Mouse (Mus musculus): ENCODE measurements around the gene Grm4. TPM values are rescaled to one million over a fixed set of nuclear protein-coding genes. Genes with fewer than 3 reads are reported as not detected.

Grm4 gene
- polyA plus RNA-seq, 1 experiment from 2014 or later = 0.29 TPM

DNA sequence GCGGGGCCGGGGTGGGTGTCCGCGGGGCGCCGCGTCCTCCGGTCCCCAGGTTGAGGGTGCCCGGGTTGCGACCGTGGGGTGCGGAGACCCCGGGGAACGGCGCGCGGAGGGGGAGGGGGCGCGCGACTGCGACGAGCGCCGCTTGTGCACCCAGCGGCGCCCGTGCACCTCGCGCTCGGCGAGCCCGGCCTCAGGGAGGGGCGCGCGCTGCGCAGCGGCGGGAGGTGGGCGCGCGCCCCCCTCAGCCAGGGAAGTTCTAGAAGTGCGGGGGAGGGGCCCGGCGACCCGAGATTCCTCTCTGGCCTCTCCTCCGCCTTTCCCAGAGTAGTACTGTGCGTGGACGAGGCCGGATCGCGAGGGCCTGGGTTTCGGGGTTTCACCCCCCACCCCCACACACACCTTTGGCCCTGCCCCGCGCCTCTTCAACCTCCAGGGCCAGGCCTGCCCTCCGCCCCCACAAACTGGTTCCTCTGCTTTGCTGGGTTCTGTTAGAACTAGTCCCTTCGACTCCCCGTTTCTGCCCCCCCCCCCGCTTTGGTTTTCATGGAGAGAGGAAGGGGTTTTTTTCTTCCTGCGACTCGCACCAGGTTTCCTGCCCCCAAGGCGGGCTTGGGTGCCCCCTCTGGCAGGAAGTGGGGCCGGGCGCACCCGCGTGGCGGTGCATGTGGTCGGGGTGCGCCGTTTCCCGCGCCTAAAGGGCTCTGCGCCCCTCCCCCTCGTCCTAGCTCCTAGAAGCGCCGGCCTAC, 36.2 kb upstream of the Grm4 start:
- Histone ChIP-seq H3K36me3 (no peaks in the 10 kb centered on the region), H3K27ac (peak overlapping the region; percentile 95), H3K4me3 (replicated peaks) (peak overlapping the region; percentile 89), H3K9ac (peak overlapping the region; percentile 84), H3K27me3 (replicated peaks) (no peaks in the 10 kb centered on the region), H3K9me3 (no peaks in the 10 kb centered on the region), H3K4me2 (replicated peaks) (peak overlapping the region; percentile 83), H3K4me1 (replicated peaks) (peaks cover 31% of the 10 kb centered on the region)
- peak; percentile 13 for ATAC-seq
- WGBS = under 1% methylated on average over 75 of the region's 75 CpGs

- Histone ChIP-seq H3K27ac (peak within 1 kb of the TSS; percentile 95), H3K4me1 (replicated peaks) (peaks cover 25% of the 10 kb centered on the region; the same call in 1 of the 2 replicates), H3K9me3 (no peaks in the 10 kb centered on the region), H3K9ac (peak within 1 kb of the TSS; percentile 84), H3K4me3 (replicated peaks) (peak within 1 kb of the TSS; percentile 89), H3K4me2 (replicated peaks) (peak within 1 kb of the TSS; percentile 83), H3K36me3 (no peaks in the 10 kb centered on the region), H3K27me3 (replicated peaks) (no peaks in the 10 kb centered on the region)
- ATAC-seq = peak; percentile 76
- WGBS = under 1% methylated on average over 79 of the region's 79 CpGs
Measured at GRCm38 (mm10) chr17:27556315-27557011, 35.3 kb upstream of the Grm4 start, which contains the start of gene Hmga1. TSS of gene Hmga1 (plus strand) at chr17:27556497.

- WGBS = under 1% methylated on average over 55 of the region's 55 CpGs
- peaks cover 20% of the 10 kb centered on the region; the same call in 1 of the 2 replicates for H3K4me1 ChIP-seq (replicated peaks)
- ATAC-seq = peak; percentile 62
Measured at GRCm38 (mm10) chr17:27555512-27556172, 34.4 kb upstream of the Grm4 start.

GRCm38 (mm10) chr17:27555075-27555511, 33.9 kb upstream of the Grm4 start:
- Histone ChIP-seq H3K4me2 (replicated peaks) (peak overlapping the region; percentile 83), H3K9ac (peak overlapping the region; percentile 84), H3K27ac (peak overlapping the region; percentile 95), H3K27me3 (replicated peaks) (no peaks in the 10 kb centered on the region), H3K4me3 (replicated peaks) (peak overlapping the region; percentile 89), H3K36me3 (no peaks in the 10 kb centered on the region), H3K9me3 (no peaks in the 10 kb centered on the region), H3K4me1 (replicated peaks) (peaks cover 20% of the 10 kb centered on the region; the same call in 1 of the 2 replicates)
- 2% methylated on average over 36 of the region's 39 CpGs for WGBS
- peak; percentile 66 for ATAC-seq

More at GRCm38 (mm10) chr17:27555512-27556172, 34.4 kb upstream of the Grm4 start:
- H3K4me2 ChIP-seq (replicated peaks) = peak overlapping the region; percentile 83
- H3K9ac ChIP-seq = peak overlapping the region; percentile 84
- peak overlapping the region; percentile 95 for H3K27ac ChIP-seq
- H3K36me3 ChIP-seq = no peaks in the 10 kb centered on the region
- no peaks in the 10 kb centered on the region for H3K9me3 ChIP-seq
- no peaks in the 10 kb centered on the region for H3K27me3 ChIP-seq (replicated peaks)
- peak overlapping the region; percentile 89 for H3K4me3 ChIP-seq (replicated peaks)

DNA sequence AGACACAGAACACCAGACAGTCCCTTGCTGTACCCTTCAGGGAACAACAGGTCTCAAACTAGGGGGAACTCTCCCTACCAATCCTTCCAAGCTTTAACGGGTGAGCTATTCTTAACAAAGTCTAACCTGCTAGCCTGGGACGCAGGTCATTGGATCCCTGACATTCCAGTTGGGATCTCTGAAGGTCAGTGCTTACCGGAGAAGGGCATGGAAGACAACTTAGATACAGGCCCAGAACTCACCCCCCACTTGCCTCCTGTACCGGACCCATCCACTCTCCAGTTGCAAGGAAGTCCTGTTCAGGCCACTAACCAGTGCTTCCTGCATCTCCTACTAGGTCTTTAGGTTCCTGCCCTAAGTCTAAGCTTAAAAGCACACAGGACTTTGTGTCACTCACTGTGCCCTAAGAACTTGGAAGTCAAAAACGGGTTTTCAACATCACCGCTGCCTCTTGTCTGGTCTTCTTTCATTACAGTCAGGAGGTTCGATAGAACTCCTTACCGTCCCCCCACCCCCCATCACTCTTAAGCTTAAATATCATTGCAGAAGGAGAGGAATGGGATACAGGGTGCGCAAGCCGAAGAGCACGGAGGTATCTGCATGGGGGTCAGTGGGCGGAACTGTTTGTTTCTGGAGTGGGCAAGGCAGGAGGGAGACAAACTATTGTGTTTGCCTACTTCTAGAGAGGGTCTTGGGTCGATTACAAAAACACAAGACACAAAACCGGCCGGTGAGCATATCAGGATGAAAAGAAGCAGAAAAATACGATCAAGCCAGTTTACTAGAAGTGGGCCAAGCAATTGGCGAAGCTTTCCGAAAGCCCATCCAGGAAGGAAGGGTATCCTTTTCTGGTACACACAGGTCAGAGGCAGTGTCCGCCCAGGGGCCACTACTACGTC, 33.1 kb upstream of the Grm4 start:
- H3K36me3 ChIP-seq = no peaks in the 10 kb centered on the region
- no peaks in the 10 kb centered on the region for H3K27me3 ChIP-seq (replicated peaks)
- no peaks in the 10 kb centered on the region for H3K9me3 ChIP-seq
- peak overlapping the region; percentile 89 for H3K4me3 ChIP-seq (replicated peaks)
- peak overlapping the region; percentile 84 for H3K9ac ChIP-seq
- H3K4me2 ChIP-seq (replicated peaks) = peak overlapping the region; percentile 83
- WGBS = 52% methylated on average over 20 of the region's 20 CpGs
- peak overlapping the region; percentile 95 for H3K27ac ChIP-seq
- ATAC-seq = no peak
- H3K4me1 ChIP-seq (replicated peaks) = peaks cover 17% of the 10 kb centered on the region; the same call in 1 of the 2 replicates

DNA sequence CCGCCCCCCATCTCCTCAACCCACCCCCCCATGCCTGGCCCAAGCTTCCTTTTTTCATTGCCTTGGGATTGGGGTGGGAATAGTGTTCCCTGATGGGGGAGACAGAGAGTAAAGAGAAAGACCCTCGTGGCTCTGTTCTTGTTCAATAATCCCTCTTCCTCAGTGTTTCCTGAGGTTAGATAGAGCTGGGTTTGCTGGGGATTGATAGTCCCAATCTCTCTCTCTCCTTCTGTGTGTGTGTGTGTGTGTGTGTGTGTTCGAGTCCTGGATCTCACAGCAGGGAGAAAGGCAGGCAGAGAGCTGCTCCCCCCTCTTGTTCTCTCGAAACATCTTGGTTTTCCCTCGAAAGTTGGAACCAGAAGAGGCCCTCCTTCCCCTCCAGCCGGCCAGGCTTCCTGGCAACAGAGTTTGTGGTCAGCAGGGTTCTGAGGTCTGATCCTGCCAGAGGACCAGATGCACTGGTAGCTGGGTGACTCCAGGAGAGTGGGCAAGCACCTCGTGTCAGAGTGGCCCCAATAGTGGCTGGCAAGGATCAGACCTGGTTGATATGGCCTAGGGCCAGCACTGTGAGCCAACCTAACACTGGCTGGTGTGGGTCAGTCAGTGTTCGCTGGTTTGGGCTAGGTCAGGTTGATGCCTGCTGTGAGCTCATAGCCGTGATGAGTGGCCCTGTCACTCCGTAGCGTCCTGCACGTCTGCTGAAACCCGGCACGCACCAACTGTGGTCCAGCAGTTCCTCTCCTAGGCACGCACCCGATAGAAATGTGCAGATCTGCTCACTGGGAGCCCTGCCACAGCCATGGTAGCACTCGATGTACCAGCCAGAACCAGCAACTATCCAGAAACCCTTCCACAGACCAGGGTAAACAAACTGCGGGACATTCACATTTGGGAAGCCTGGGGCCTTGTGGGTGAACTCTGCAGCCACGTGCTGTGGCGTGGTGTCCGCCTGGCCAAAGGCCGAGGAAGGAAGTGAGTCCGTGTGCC, 31.3 kb upstream of the Grm4 start:
- 76% methylated on average over 23 of the region's 23 CpGs for WGBS
- no peak overlapping the region for H3K4me3 ChIP-seq (replicated peaks)
- ATAC-seq = no peak
- H3K4me1 ChIP-seq (replicated peaks) = peaks cover 11% of the 10 kb centered on the region; the same call in 1 of the 2 replicates
- no peaks in the 10 kb centered on the region for H3K9me3 ChIP-seq
- H3K27me3 ChIP-seq (replicated peaks) = no peaks in the 10 kb centered on the region
- H3K36me3 ChIP-seq = no peaks in the 10 kb centered on the region
- H3K4me2 ChIP-seq (replicated peaks) = no peak overlapping the region
- H3K9ac ChIP-seq = no peak overlapping the region
- H3K27ac ChIP-seq = no peak overlapping the region

- Histone ChIP-seq H3K9ac (no peak overlapping the region), H3K4me3 (replicated peaks) (no peak overlapping the region), H3K27me3 (replicated peaks) (no peaks in the 10 kb centered on the region), H3K4me1 (replicated peaks) (peaks cover 11% of the 10 kb centered on the region; the same call in 1 of the 2 replicates), H3K27ac (no peak overlapping the region), H3K9me3 (no peaks in the 10 kb centered on the region), H3K4me2 (replicated peaks) (no peak overlapping the region), H3K36me3 (no peaks in the 10 kb centered on the region)
- 64% methylated on average over 10 of the region's 10 CpGs for WGBS
- no peak for ATAC-seq
Measured at GRCm38 (mm10) chr17:27551393-27551940, 30.3 kb upstream of the Grm4 start.

GRCm38 (mm10) chr17:27549234-27549633, 28.0 kb upstream of the Grm4 start:
- Histone ChIP-seq H3K27ac (no peak overlapping the region), H3K4me2 (replicated peaks) (no peak overlapping the region), H3K9ac (no peak overlapping the region), H3K4me1 (replicated peaks) (peaks cover 5% of the 10 kb centered on the region; the same call in 1 of the 2 replicates), H3K27me3 (replicated peaks) (no peaks in the 10 kb centered on the region), H3K36me3 (no peaks in the 10 kb centered on the region), H3K4me3 (replicated peaks) (no peak overlapping the region), H3K9me3 (no peaks in the 10 kb centered on the region)
- WGBS = 63% methylated on average over 8 of the region's 8 CpGs
- ATAC-seq = no peak

- H3K9ac ChIP-seq = no peak overlapping the region
- H3K27me3 ChIP-seq (replicated peaks) = no peaks in the 10 kb centered on the region
- whole genome bisulfite sequencing = 59% methylated on average over 9 of the region's 9 CpGs
- H3K4me2 ChIP-seq (replicated peaks) = no peak overlapping the region
- H3K9me3 ChIP-seq = no peaks in the 10 kb centered on the region
- ATAC-seq = no peak; the same call in 1 of the 2 replicates
- no peak overlapping the region for H3K4me3 ChIP-seq (replicated peaks)
- H3K36me3 ChIP-seq = no peaks in the 10 kb centered on the region
- no peak overlapping the region for H3K27ac ChIP-seq
- peaks cover 8% of the 10 kb centered on the region; the same call in 1 of the 2 replicates for H3K4me1 ChIP-seq (replicated peaks)
Measured at GRCm38 (mm10) chr17:27547253-27547868, 26.2 kb upstream of the Grm4 start.

DNA sequence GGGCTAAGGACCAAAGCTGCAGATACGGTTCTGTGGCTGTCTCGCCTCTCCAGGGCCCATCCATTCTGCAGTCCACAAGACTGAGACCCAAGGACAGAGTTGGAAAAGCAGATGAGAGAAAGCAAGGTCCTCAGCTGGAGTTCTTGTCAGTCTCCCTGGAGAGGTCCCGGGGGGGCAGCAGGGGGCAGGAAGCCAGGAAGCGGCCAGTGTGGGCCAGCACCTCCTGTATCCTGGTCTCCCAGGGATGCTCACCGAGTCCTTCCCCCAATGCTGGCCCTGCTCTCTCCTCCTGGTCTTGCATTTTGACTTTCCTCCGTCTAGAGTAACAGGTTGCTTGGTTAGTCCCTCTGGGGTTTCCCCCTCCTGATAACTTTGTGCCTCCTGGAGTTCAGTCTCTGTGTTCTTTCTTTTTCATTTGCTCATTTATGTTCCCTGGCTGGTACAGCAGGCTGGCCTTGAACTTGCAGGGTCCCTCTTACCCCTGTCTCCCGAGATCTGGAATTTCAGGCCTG, 25.4 kb upstream of the Grm4 start:
- H3K9ac ChIP-seq = no peak overlapping the region
- H3K36me3 ChIP-seq = no peaks in the 10 kb centered on the region
- H3K9me3 ChIP-seq = no peaks in the 10 kb centered on the region
- no peaks in the 10 kb centered on the region for H3K27me3 ChIP-seq (replicated peaks)
- no peak overlapping the region for H3K4me3 ChIP-seq (replicated peaks)
- ATAC-seq = no peak
- H3K4me2 ChIP-seq (replicated peaks) = no peak overlapping the region
- no peak overlapping the region for H3K27ac ChIP-seq
- peaks cover 8% of the 10 kb centered on the region; the same call in 1 of the 2 replicates for H3K4me1 ChIP-seq (replicated peaks)
- 73% methylated on average over 7 of the region's 7 CpGs for WGBS

Measured in intestine, embryonic 15.5 days (tissue).